Mouse (Mus musculus) myocyte (in vitro differentiated cells): ENCODE data around the gene Cyp27b1.

Experiments
- CEBPB ChIP-seq: IDR thresholded peaks from 2 replicates; pipeline ENCODE4 v1.6.1; 2011; ENCODE audit warnings: mild to moderate bottlenecking, moderate library complexity; ENCODE audit not compliant: poor library complexity, insufficient read depth, severe bottlenecking
- E2F4 ChIP-seq: IDR thresholded peaks from one replicate; pipeline ENCODE4 v1.6.1; 2011; ENCODE audit warnings: mild to moderate bottlenecking, control low read depth, moderate library complexity; ENCODE audit not compliant: insufficient read depth
- MAX ChIP-seq: IDR thresholded peaks from one replicate; pipeline ENCODE4 v1.6.1; 2011; ENCODE audit warnings: low read depth, mild to moderate bottlenecking, control low read depth
- MYOD1 ChIP-seq, 3 experiments: IDR thresholded peaks; one replicate each; pipeline ENCODE4 v1.6.1; 2011; ENCODE audit warnings: control low read depth in 2 of 3, low read depth in 2 of 3, mild to moderate bottlenecking in 2 of 3, moderate library complexity in 1 of 3; ENCODE audit not compliant: insufficient read length in 2 of 3, control insufficient read depth in 1 of 3
- POLR2A ChIP-seq: IDR thresholded peaks from one replicate; pipeline ENCODE4 v1.6.1; 2011; ENCODE audit warnings: low read depth, mild to moderate bottlenecking, control low read depth, moderate library complexity; ENCODE audit not compliant: insufficient read length
- POLR2AphosphoS2 ChIP-seq: IDR thresholded peaks from one replicate; pipeline ENCODE4 v1.6.1; 2011; ENCODE audit warnings: low read depth, control low read depth; ENCODE audit not compliant: insufficient read length
- TCF3 ChIP-seq: IDR thresholded peaks from one replicate; pipeline ENCODE4 v1.6.1; 2011; ENCODE audit warnings: low read depth, control low read depth; ENCODE audit not compliant: insufficient read length
- USF1 ChIP-seq: IDR thresholded peaks from one replicate; pipeline ENCODE4 v1.6.1; 2011; ENCODE audit warnings: low read depth, mild to moderate bottlenecking, control low read depth, moderate library complexity

GRCm38 (mm10) chr10:127017071-127017470 lies 31.0 kb upstream of the Cyp27b1 start:
- TF ChIP-seq MAX (no peak), POLR2A (no peak), USF1 (no peak), E2F4 (no peak), POLR2AphosphoS2 (no peak), TCF3 (no peak), CEBPB (no peak), MYOD1 (IDR thresholded peaks at IDR 0.05; ENCODE audit: control insufficient read depth in 1 of 3, insufficient read length in 2 of 3, low read depth in 2 of 3) (no peak)
